Mouse (Mus musculus): Measurements from ENCODE around the gene Slc25a5. TPM values are rescaled to one million over a fixed set of nuclear protein-coding genes. Genes with fewer than 3 reads are reported as not detected.

Slc25a5 gene
- 617 TPM for polyA plus RNA-seq (2014; fragmentation: Illumina TruSeq; extraction: RNeasy Lipid Tissue Mini Kit (QIAGEN cat#74804); ENCODE audit: low read depth, low replicate concordance)

DNA sequence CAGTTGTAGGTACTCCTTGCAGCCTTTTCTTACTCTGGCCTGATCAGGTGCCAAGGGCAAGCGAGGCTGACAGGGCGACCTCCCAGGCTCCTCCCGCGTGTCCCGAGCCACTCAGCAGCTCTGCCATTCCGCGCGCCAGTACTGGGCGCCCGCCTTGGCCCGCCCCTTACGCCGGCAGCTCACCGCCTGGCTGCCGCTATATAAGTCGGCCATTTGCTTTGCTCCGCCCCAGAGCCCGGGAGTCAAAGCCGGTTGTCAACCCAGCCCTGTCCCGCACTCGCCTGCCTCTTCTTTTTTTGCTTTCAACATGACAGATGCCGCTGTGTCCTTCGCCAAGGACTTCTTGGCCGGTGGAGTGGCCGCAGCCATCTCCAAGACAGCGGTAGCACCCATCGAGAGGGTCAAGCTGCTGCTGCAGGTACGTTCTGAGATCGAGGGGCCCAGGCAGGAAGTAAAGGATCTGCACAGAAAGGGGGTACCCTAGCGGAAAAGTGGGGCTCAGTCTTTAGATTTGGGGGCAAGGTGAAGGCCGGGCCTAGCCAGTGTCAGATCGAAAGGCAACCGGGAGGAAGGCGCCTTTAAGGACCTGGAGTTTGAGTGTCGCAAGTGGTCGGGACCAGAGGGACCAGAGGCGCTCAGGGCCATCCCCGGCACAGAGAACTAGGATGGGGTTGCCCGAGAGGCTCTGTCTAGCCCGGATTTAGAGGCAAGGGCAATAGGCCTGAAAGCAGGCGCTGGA, at the start of gene Slc25a5:
Slc25a5 (plus strand) TSS at position 228 of the 739 bp plus-strand sequence.

Other genes with a start within 250 kb of the Slc25a5 start
- gene Pgrmc1, start 197.4 kb upstream of the Slc25a5 start, polyA plus RNA-seq (2014; fragmentation: Illumina TruSeq; extraction: RNeasy Lipid Tissue Mini Kit (QIAGEN cat#74804); ENCODE audit: low read depth, low replicate concordance), result 3,620 TPM
- 4.6 TPM for gene Akap17b, start 150.3 kb upstream of the Slc25a5 start, polyA plus RNA-seq (2014; fragmentation: Illumina TruSeq; extraction: RNeasy Lipid Tissue Mini Kit (QIAGEN cat#74804); ENCODE audit: low read depth, low replicate concordance)
- gene Slc25a43, start 52.0 kb upstream of the Slc25a5 start, polyA plus RNA-seq (2014; fragmentation: Illumina TruSeq; extraction: RNeasy Lipid Tissue Mini Kit (QIAGEN cat#74804); ENCODE audit: low read depth, low replicate concordance), result not detected
- 72.8 TPM for gene Ube2a, start 78.2 kb downstream of the Slc25a5 start, polyA plus RNA-seq (2014; fragmentation: Illumina TruSeq; extraction: RNeasy Lipid Tissue Mini Kit (QIAGEN cat#74804); ENCODE audit: low read depth, low replicate concordance)
- gene C330007P06Rik, start 78.5 kb downstream of the Slc25a5 start, polyA plus RNA-seq (2014; fragmentation: Illumina TruSeq; extraction: RNeasy Lipid Tissue Mini Kit (QIAGEN cat#74804); ENCODE audit: low read depth, low replicate concordance), result 55.6 TPM
- 6.0 TPM for gene Nkrf, start 107.2 kb downstream of the Slc25a5 start, polyA plus RNA-seq (2014; fragmentation: Illumina TruSeq; extraction: RNeasy Lipid Tissue Mini Kit (QIAGEN cat#74804); ENCODE audit: low read depth, low replicate concordance)
- 1.5 TPM for gene Sept6, start 196.1 kb downstream of the Slc25a5 start, polyA plus RNA-seq (2014; fragmentation: Illumina TruSeq; extraction: RNeasy Lipid Tissue Mini Kit (QIAGEN cat#74804); ENCODE audit: low read depth, low replicate concordance)

Measured in liver, adult 10 weeks (tissue).